Mouse (Mus musculus) heart, adult 18-20 months (tissue): ENCODE data around the gene 4930522H14Rik. TPM values are rescaled to one million over a fixed set of nuclear protein-coding genes. Genes with fewer than 3 reads are reported as not detected.

ENCODE experiments used
- DNase-seq, 2 experiments: peaks; one replicate each; pipeline ENCODE4 v3.0.0; 2021 to 2022; ENCODE audit warnings: mixed read lengths in 1 of 2
- total RNA-seq, 2 experiments: library from RNA; stranded (reverse); gene quantifications; 2 replicates each; pipeline ENCODE4 v1.2.3; 2021

The 4930522H14Rik gene
- total RNA-seq, 2 experiments from 2014 or later: not detected

DNA sequence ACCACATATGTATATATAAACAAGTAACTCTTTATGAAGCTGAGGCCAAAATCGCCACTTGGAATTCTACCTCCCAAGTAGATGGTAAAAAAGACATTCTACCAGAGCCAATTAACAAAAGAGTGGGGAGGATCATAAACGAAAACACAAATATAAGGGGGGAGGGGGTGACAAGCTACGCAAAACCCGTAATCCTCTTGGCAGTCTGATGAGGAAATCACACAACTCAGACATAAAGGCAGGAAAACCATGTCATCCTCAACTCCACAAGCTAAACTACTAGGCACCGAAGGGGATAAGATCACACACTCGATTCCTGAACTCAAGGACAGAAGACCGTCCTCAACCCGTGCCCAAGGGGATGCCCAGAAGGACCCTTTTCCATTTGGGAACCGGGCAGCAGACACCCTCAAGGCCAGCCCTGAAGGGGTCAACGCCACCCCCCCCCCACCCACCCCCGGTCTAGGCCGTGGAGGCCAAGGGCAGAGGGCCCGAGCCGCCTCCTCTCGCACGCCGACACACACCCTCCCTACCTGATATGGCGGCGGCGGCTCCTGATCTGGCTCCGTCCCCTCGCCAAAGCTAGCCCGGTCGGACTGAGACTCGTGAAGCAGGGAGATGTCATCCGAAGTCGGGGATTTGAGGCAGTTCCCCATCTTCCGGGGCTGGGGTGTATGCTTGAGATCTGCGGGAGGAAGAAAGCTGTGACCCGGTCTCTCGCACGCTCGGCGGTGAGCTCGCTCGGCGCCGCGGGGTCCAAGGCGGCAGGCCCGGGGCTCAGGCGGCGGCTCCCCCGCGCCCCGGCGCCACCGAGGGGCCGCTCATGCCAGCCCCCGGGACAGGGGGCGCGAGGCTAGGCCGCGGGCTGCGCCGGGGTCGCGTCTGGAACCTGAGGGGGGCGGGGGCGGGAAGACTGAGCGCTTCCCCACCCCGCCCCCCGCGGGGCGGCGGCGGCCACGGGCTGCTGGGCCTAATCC, 55.2 kb downstream of the 4930522H14Rik start:
- peak; percentile 55 to 78 for DNase-seq

DNA sequence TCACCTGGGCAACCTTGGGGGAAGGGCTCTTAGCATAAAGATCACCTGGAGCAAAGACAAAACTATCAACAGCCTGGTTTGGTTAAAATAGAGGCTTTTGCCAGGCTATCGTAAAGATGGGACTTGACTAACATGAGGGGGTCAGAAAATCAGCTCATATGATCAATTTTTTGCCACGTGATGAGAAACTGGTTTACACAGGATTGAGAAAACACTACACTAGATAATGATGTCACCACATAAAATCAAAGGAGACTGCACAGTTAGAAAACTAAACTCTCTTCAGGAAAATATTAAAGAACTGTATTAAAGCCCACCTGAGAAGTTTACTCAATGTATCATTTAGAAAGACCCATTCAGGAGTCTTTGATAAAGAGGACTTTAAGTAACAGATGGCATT, 56.0 kb downstream of the 4930522H14Rik start:
- no peak for DNase-seq

DNA sequence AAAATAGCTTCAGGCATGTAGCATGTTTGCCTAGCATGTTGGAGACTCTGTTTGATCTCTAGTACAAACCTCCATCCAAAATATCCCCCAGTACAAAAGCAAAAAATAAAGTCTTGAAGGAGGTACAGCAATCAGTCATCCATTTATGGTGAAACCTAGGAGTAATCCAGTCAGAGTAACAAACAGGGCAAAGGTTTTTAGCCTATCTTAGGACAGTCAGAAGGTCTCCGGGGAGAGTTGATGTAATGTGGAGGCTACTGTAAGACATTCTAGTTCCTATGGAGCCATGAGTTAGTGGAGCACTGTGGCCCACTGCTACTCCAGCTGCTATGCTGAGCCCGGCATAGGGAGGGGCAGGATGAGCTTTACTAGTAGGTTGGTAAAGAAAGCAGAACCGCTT, 58.5 kb downstream of the 4930522H14Rik start:
- DNase-seq: no peak

DNA sequence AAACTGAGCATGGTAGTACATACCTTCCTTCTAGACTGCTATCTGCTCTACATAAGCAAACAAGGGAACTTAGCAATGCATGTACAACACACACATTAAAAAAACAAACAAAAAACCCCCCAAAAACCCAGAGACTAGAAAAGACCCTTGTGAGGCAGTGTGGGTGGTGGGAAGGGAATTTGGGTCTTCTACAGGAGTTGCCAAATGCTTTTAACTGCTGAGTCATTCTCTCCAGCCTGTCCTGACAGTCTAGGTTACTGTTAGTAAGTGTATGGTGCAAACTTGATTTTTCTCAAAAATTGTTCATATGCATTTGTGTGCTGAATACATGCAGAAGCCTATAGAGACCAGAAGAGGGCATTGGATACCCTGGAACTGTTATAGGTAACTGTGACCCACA, 59.5 kb downstream of the 4930522H14Rik start:
- DNase-seq: no peak

DNA sequence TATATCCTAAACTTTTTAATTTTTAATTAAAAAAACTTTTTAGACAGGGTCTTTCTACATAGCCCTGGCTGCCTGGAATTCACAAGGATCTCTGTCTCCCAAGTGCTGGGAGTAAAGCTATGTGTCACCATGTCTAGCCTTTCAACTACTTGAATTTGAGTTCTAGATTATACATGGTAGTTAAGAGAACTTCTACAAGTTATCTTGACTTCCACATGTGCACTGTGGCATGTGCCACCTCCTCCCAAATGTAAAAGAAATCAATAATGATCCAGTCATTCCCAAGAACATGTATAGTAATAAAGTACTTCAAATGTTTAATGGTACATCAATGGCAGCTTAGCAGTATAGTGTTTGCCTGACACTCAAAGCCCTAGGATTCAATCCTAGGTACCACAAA, 63.4 kb downstream of the 4930522H14Rik start:
- no peak for DNase-seq

DNA sequence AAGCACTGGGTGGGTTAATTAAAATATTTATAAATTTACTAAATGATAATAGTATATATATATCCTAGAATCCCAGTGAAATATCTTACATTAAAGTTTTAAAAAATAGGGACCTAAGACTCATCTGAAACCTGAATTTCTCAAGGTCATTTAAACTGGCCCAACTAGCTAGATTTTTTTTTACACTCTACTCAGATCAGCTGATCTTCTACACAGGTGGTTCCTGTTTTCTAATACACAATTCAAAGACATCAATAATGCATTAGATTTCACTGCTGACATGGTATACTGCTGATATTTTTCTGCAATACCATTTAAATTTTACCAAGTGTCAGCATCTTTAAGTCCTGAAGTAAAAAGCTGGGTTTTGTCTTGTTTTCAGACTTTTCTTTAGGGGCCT, 67.2 kb downstream of the 4930522H14Rik start:
- DNase-seq: no peak

DNA sequence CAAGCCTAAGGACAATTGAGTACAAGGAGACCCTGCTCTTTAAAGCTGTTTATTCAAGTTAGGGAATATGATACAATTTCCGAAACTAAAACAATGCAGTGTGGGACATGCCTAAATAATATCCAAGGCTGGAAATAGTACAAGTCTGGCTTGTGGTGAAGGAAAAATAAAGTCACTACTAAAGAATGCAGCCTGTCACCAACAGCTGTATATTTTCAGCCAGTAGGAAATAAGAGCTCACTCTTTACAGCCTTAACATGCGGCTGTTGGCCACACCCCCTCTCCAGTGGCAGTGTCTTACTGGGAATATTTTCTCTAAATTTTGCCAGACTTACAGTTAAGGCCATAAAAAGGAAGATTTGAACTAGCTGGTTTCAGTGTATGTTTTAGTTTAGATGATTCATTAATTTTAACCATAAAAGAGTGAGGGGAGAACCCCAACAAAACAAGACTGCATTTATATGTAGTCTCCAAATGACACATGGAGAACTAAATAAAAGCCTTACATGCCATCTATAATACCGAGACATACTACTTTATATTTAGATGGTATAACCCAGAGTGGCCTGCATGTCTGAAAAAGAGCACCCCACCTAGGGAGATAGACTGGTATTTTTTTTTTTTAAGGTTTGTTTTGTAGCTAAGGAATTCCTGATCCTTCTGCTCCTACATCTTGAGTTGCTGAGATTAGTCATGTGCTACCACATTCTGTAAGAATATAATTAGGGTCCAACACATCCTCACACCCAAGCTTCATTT, 70.5 kb downstream of the 4930522H14Rik start:
- peak; percentile 70 to 79 for DNase-seq

DNA sequence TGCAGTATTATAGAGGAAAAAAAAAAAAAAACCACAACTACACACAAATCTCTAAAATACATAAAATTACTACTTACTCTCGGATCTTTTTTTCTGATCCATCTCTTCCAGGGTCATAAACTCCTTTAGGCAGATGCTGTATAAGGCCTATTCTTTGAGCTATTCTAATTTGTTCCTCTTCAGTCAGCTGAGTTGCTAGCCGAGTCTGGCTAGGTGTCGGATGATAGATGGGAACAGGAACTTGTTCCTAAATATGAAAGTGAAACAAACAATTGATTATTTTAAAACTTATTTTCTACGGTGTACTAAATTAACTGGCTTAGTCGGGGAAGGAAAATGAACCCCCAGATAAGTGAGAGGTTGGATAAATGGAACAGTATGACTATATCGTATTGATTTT, 74.3 kb downstream of the 4930522H14Rik start:
- no peak for DNase-seq

Other genes with a start within 250 kb of the 4930522H14Rik start
- 1 to 10 TPM; 1.7 to 2.1 TPM for gene Ttc39a, start 124.7 kb downstream of the 4930522H14Rik start, total RNA-seq
- 100 to 1,000 TPM in 1 of 2 experiments, 10 to 100 TPM in 1; 94.8 to 102 TPM for gene Rnf11, start 46.6 kb downstream of the 4930522H14Rik start, total RNA-seq
- gene Cdkn2c, start 135.9 kb upstream of the 4930522H14Rik start, total RNA-seq: 10 to 100 TPM; 10.7 to 14.4 TPM
- 10 to 100 TPM; 41.1 to 41.7 TPM for gene Faf1, start 145.3 kb upstream of the 4930522H14Rik start, total RNA-seq